Mouse (Mus musculus): Measurements from ENCODE around the gene Prkd3. TPM values are rescaled to one million over a fixed set of nuclear protein-coding genes. Genes with fewer than 3 reads are reported as not detected.

The Prkd3 gene
- polyA plus RNA-seq, 1 experiment from 2014 or later, result 40.9 TPM

DNA sequence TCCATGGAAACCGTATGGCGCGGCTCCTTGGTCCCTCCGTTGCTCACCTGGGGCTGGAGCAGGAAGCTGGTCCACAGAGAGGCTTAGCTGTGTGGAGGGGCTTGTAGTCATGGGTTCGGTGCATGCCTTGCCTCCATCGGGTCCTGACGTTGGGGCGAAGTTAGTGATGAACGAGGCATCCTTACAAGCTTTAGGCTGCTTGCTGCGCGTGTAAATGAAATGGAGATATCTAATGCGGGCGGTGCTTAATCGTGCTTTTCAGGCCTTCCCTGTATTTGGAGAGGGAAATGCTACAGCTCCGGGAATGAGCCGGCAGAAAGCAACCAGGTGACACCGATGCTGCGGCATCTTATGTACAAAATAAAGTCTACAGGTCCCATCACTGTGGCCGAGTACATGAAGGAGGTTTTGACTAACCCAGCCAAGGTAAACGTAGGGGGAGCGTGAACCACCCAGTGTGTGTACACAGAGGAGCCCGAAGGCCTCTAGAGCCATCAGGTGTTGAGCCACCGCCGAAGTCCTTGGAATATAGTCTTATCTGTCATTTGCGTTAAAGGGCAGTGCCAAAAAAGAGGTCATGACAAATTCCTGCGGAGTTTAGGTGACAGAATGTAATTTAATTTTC is 83.3 kb downstream of the Prkd3 start:
- Histone ChIP-seq H3K27me3 (ENCODE audit: control insufficient read depth, insufficient read depth, low read length) (no peaks in the 10 kb centered on the region), H3K4me2 (replicated peaks; ENCODE audit: low read depth, low read length) (peak overlapping the region; percentile 64), H3K36me3 (ENCODE audit: control insufficient read depth, insufficient read depth, low read length) (peaks cover 8% of the 10 kb centered on the region; the same call in 1 of the 2 replicates), H3K4me1 (replicated peaks; ENCODE audit: control insufficient read depth, insufficient read depth, low read length) (no peaks in the 10 kb centered on the region), H3K9ac (ENCODE audit: low read depth, low read length) (peak overlapping the region; percentile 51), H3K27ac (ENCODE audit: low read depth, low read length) (no peak overlapping the region), H3K9me3 (ENCODE audit: control insufficient read depth, low read length) (no peaks in the 10 kb centered on the region), H3K4me3 (ENCODE audit: low read depth, low read length) (peak overlapping the region; percentile 91)
- 11% methylated on average over 26 of the region's 26 CpGs for WGBS
- DNase-seq (ENCODE audit: low spot score), result no peak
- peak; percentile 45; the same call in 1 of the 2 replicates for ATAC-seq (ENCODE audit: low FRiP score)

- Histone ChIP-seq H3K4me2 (replicated peaks; ENCODE audit: low read depth, low read length) (peak within 1 kb of the TSS; percentile 64), H3K27me3 (ENCODE audit: control insufficient read depth, insufficient read depth, low read length) (no peaks in the 10 kb centered on the region), H3K9ac (ENCODE audit: low read depth, low read length) (peak within 1 kb of the TSS; percentile 74), H3K4me1 (replicated peaks; ENCODE audit: control insufficient read depth, insufficient read depth, low read length) (no peaks in the 10 kb centered on the region), H3K4me3 (ENCODE audit: low read depth, low read length) (peak within 1 kb of the TSS; percentile 91), H3K9me3 (ENCODE audit: control insufficient read depth, low read length) (no peaks in the 10 kb centered on the region), H3K36me3 (ENCODE audit: control insufficient read depth, insufficient read depth, low read length) (peaks cover 8% of the 10 kb centered on the region; the same call in 1 of the 2 replicates), H3K27ac (ENCODE audit: low read depth, low read length) (no peak within 1 kb of the TSS)
- peak; percentile 99 for DNase-seq (ENCODE audit: low spot score)
- peak; percentile 99 for ATAC-seq (ENCODE audit: low FRiP score)
- under 1% methylated on average over 45 of the region's 45 CpGs for WGBS
Observed at GRCm38 (mm10) chr17:78936466-78937228, 84.0 kb downstream of the Prkd3 start, which contains the start of the genes Cebpz and Ndufaf7. Gene Cebpz, minus strand, starts transcription at chr17:78937066. Gene Ndufaf7, plus strand, starts transcription at chr17:78937136.

GRCm38 (mm10) chr17:78935857-78936256 is 84.8 kb downstream of the Prkd3 start:
- peak overlapping the region; percentile 60 for H3K4me2 ChIP-seq (replicated peaks; ENCODE audit: low read depth, low read length)
- no peaks in the 10 kb centered on the region for H3K9me3 ChIP-seq (ENCODE audit: control insufficient read depth, low read length)
- no peak for ATAC-seq (ENCODE audit: low FRiP score)
- peak overlapping the region; percentile 91 for H3K4me3 ChIP-seq (ENCODE audit: low read depth, low read length)
- H3K27me3 ChIP-seq (ENCODE audit: control insufficient read depth, insufficient read depth, low read length), result no peaks in the 10 kb centered on the region
- no peak overlapping the region; the same call in 1 of the 2 replicates for H3K9ac ChIP-seq (ENCODE audit: low read depth, low read length)
- WGBS, result 95% methylated on average over 2 of the region's 2 CpGs
- DNase-seq (ENCODE audit: low spot score), result no peak
- H3K4me1 ChIP-seq (replicated peaks; ENCODE audit: control insufficient read depth, insufficient read depth, low read length), result no peaks in the 10 kb centered on the region
- peaks cover 8% of the 10 kb centered on the region; the same call in 1 of the 2 replicates for H3K36me3 ChIP-seq (ENCODE audit: control insufficient read depth, insufficient read depth, low read length)
- H3K27ac ChIP-seq (ENCODE audit: low read depth, low read length), result no peak overlapping the region

- H3K4me1 ChIP-seq (replicated peaks; ENCODE audit: control insufficient read depth, insufficient read depth, low read length), result no peaks in the 10 kb centered on the region; the same call in 1 of the 2 replicates
- no peak overlapping the region for H3K4me3 ChIP-seq (ENCODE audit: low read depth, low read length)
- peaks cover 6% of the 10 kb centered on the region; the same call in 1 of the 2 replicates for H3K36me3 ChIP-seq (ENCODE audit: control insufficient read depth, insufficient read depth, low read length)
- H3K27ac ChIP-seq (ENCODE audit: low read depth, low read length), result no peak overlapping the region
- ATAC-seq (ENCODE audit: low FRiP score), result no peak
- no peak for DNase-seq (ENCODE audit: low spot score)
- H3K4me2 ChIP-seq (replicated peaks; ENCODE audit: low read depth, low read length), result no peak overlapping the region; the same call in 1 of the 2 replicates
- H3K27me3 ChIP-seq (ENCODE audit: control insufficient read depth, insufficient read depth, low read length), result no peaks in the 10 kb centered on the region
- 50% methylated on average over 6 of the region's 6 CpGs for WGBS
- H3K9ac ChIP-seq (ENCODE audit: low read depth, low read length), result no peak overlapping the region; the same call in 1 of the 2 replicates
- H3K9me3 ChIP-seq (ENCODE audit: control insufficient read depth, low read length), result no peaks in the 10 kb centered on the region
Observed at GRCm38 (mm10) chr17:78917696-78918095, 102.9 kb downstream of the Prkd3 start.

- H3K4me2 ChIP-seq (replicated peaks; ENCODE audit: low read depth, low read length), result peak overlapping the region; percentile 50
- H3K9ac ChIP-seq (ENCODE audit: low read depth, low read length), result peak overlapping the region; percentile 40
- no peaks in the 10 kb centered on the region for H3K27me3 ChIP-seq (ENCODE audit: control insufficient read depth, insufficient read depth, low read length)
- no peaks in the 10 kb centered on the region for H3K9me3 ChIP-seq (ENCODE audit: control insufficient read depth, low read length)
- peaks cover 4% of the 10 kb centered on the region; the same call in 1 of the 2 replicates for H3K36me3 ChIP-seq (ENCODE audit: control insufficient read depth, insufficient read depth, low read length)
- peak overlapping the region; percentile 47; the same call in 1 of the 2 replicates for H3K27ac ChIP-seq (ENCODE audit: low read depth, low read length)
- no peak for DNase-seq (ENCODE audit: low spot score)
- ATAC-seq (ENCODE audit: low FRiP score), result peak; percentile 23; the same call in 1 of the 2 replicates
- no peaks in the 10 kb centered on the region; the same call in 1 of the 2 replicates for H3K4me1 ChIP-seq (replicated peaks; ENCODE audit: control insufficient read depth, insufficient read depth, low read length)
- 7% methylated on average over 11 of the region's 11 CpGs for WGBS
- H3K4me3 ChIP-seq (ENCODE audit: low read depth, low read length), result peak overlapping the region; percentile 58
Observed at GRCm38 (mm10) chr17:78916899-78917298, 103.7 kb downstream of the Prkd3 start.

DNA sequence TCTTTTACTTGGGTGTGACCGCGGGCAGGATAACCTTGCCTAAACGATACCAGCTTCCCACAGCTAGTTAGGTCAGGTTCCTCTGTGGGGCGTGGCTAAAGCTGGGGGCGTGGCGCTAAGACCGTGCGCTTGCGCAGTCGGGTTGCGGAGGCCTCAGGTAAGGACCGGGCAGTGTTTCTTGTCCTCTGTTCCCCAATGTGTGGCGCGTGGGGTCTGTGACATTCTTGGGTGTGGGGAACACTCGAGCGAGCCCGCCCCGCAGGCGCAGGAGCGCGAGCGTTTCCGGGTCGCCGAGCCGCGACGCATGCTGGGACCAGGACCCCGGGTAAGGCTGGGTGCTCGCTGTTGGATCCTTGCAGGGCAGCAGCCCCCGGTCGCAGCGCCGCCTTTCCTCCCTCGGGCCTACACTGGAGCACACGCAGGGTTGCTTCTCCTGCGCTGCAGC is 104.2 kb downstream of the Prkd3 start, which contains the start of gene Cebpzos:
Cebpzos (plus strand) TSS at position 132 of the 445 bp plus-strand sequence.
- no peaks in the 10 kb centered on the region; the same call in 1 of the 2 replicates for H3K4me1 ChIP-seq (replicated peaks; ENCODE audit: control insufficient read depth, insufficient read depth, low read length)
- under 1% methylated on average over 36 of the region's 37 CpGs for WGBS
- peak; percentile 91 for DNase-seq (ENCODE audit: low spot score)
- ATAC-seq (ENCODE audit: low FRiP score), result peak; percentile 93
- H3K4me2 ChIP-seq (replicated peaks; ENCODE audit: low read depth, low read length), result peak within 1 kb of the TSS; percentile 50
- H3K9ac ChIP-seq (ENCODE audit: low read depth, low read length), result peak within 1 kb of the TSS; percentile 40
- peak within 1 kb of the TSS; percentile 58 for H3K4me3 ChIP-seq (ENCODE audit: low read depth, low read length)
- no peaks in the 10 kb centered on the region for H3K27me3 ChIP-seq (ENCODE audit: control insufficient read depth, insufficient read depth, low read length)
- peaks cover 3% of the 10 kb centered on the region; the same call in 1 of the 2 replicates for H3K36me3 ChIP-seq (ENCODE audit: control insufficient read depth, insufficient read depth, low read length)
- H3K9me3 ChIP-seq (ENCODE audit: control insufficient read depth, low read length), result no peaks in the 10 kb centered on the region
- peak within 1 kb of the TSS; percentile 47 for H3K27ac ChIP-seq (ENCODE audit: low read depth, low read length)

GRCm38 (mm10) chr17:78915772-78916171 is 104.8 kb downstream of the Prkd3 start:
- Histone ChIP-seq H3K4me3 (ENCODE audit: low read depth, low read length) (peak overlapping the region; percentile 58), H3K4me1 (replicated peaks; ENCODE audit: control insufficient read depth, insufficient read depth, low read length) (no peaks in the 10 kb centered on the region; the same call in 1 of the 2 replicates), H3K9me3 (ENCODE audit: control insufficient read depth, low read length) (no peaks in the 10 kb centered on the region), H3K4me2 (replicated peaks; ENCODE audit: low read depth, low read length) (peak overlapping the region; percentile 50), H3K36me3 (ENCODE audit: control insufficient read depth, insufficient read depth, low read length) (no peaks in the 10 kb centered on the region), H3K27ac (ENCODE audit: low read depth, low read length) (no peak overlapping the region), H3K9ac (ENCODE audit: low read depth, low read length) (peak overlapping the region; percentile 40), H3K27me3 (ENCODE audit: control insufficient read depth, insufficient read depth, low read length) (no peaks in the 10 kb centered on the region)
- 55% methylated on average over 6 of the region's 6 CpGs for WGBS
- ATAC-seq (ENCODE audit: low FRiP score) (peak; percentile 43), DNase-seq (ENCODE audit: low spot score) (peak; percentile 20)

- Histone ChIP-seq H3K4me3 (ENCODE audit: low read depth, low read length) (no peak overlapping the region), H3K27ac (ENCODE audit: low read depth, low read length) (no peak overlapping the region), H3K4me1 (replicated peaks; ENCODE audit: control insufficient read depth, insufficient read depth, low read length) (no peaks in the 10 kb centered on the region; the same call in 1 of the 2 replicates), H3K27me3 (ENCODE audit: control insufficient read depth, insufficient read depth, low read length) (no peaks in the 10 kb centered on the region), H3K9ac (ENCODE audit: low read depth, low read length) (no peak overlapping the region), H3K4me2 (replicated peaks; ENCODE audit: low read depth, low read length) (no peak overlapping the region), H3K9me3 (ENCODE audit: control insufficient read depth, low read length) (no peaks in the 10 kb centered on the region), H3K36me3 (ENCODE audit: control insufficient read depth, insufficient read depth, low read length) (no peaks in the 10 kb centered on the region)
- WGBS, result 78% methylated on average over 3 of the region's 3 CpGs
- ATAC-seq (ENCODE audit: low FRiP score), result no peak
- no peak for DNase-seq (ENCODE audit: low spot score)
Observed at GRCm38 (mm10) chr17:78913921-78914320, 106.7 kb downstream of the Prkd3 start.
